Mouse (Mus musculus): Measurements from ENCODE around the gene Chrd. TPM values are rescaled to one million over a fixed set of nuclear protein-coding genes. Genes with fewer than 3 reads are reported as not detected.

Gene Chrd
- polyA plus RNA-seq, 1 experiment from 2014 or later = 1.6 TPM

DNA sequence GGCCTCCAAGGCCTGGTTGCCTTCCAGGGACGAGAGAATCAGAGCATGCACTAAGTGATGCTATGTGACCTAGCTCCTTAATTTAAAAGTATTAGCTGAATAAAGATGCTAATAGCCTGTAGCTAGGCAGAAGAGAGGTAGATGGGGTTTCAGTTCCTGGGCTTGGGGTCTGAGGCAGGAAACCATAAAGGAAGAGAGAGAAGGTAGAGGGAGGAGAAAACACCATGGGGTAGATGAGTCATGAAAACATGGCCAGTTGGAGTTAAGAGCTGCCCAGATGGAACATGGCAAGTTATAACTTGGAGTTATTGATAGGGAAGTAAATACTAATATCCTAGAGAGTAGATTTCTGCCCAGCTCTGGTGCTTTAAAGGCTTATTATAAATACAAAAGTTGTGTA lies 24.5 kb downstream of the Chrd start:
- DNase-seq (ENCODE audit: low spot score) = no peak
- H3K4me1 ChIP-seq = no peaks in the 10 kb centered on the region
- 85% methylated on average over 1 of the region's 1 CpGs for WGBS
- no peaks in the 10 kb centered on the region for H3K9me3 ChIP-seq (replicated peaks)
- H3K36me3 ChIP-seq = no peaks in the 10 kb centered on the region
- no peak overlapping the region for H3K4me3 ChIP-seq
- H3K27ac ChIP-seq = no peak overlapping the region
- H3K27me3 ChIP-seq (ENCODE audit: low read depth, poor library complexity, severe bottlenecking) = no peaks in the 10 kb centered on the region

DNA sequence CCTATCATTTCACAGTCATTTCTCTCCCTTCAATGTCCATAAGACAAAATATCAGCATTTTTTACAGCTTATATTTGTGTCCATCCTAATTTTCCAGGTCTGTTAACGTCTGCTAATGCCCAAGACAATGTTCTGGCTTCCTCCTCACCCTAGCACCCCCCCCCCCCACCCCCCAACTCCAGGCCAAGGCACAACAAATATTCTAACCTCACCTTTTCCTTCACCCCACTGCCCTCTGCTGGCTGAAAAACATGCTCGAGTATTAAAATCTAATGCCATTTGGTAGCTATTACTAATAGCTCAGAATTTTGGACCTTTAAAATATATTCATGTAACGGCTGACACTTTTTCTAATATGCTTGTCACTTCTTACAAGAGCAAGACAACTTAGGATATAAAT lies 28.8 kb downstream of the Chrd start:
- Histone ChIP-seq H3K27me3 (ENCODE audit: low read depth, poor library complexity, severe bottlenecking) (no peaks in the 10 kb centered on the region), H3K4me3 (no peak overlapping the region), H3K36me3 (no peaks in the 10 kb centered on the region), H3K9me3 (replicated peaks) (no peaks in the 10 kb centered on the region), H3K4me1 (no peaks in the 10 kb centered on the region), H3K27ac (no peak overlapping the region)
- whole genome bisulfite sequencing = 17% methylated on average over 3 of the region's 3 CpGs
- DNase-seq (ENCODE audit: low spot score) = peak; percentile 46

DNA sequence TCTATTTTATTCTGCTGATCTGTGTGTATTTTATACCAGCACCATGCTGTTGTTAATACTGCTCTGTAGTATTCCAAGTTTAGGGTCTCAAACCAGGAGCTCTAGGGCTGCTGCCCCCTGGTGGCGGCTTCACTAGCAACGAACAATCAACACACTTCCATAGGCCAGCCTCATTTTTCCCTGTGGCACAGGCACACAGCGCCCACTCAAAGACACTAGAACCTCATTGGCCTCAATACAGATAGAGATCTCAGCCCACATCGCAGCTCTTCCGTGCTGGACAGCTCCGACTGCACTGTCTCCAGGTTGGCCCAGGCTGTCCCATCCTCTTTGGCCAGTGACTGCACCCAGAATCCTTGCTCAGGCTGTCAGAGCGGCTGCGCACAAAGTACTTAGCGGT lies 32.3 kb downstream of the Chrd start:
- 49% methylated on average over 9 of the region's 9 CpGs for WGBS
- peak; percentile 75 for DNase-seq (ENCODE audit: low spot score)

DNA sequence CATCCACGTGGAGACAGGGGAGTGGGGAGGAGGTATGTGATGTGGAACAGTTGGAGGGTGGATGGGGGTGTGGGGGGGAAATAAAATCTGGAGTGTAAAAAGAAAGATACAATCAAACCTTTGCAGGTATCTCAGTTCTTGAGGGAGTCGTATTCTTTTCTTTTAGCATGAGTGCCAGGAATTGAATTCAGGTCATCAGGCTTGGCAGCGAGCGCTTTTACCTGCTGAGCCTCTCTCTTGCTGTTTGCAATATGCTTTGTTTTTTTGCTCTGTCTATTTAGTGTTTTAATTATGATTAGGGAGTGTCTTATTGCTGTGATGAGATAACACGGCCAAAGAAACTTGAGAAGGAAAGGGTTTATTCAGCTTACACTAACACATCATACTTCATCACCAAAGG lies 42.1 kb downstream of the Chrd start:
- Histone ChIP-seq H3K4me1 (no peaks in the 10 kb centered on the region), H3K4me3 (no peak overlapping the region), H3K36me3 (no peaks in the 10 kb centered on the region), H3K27me3 (ENCODE audit: low read depth, poor library complexity, severe bottlenecking) (no peaks in the 10 kb centered on the region), H3K27ac (no peak overlapping the region), H3K9me3 (replicated peaks) (no peaks in the 10 kb centered on the region)
- 76% methylated on average over 5 of the region's 5 CpGs for WGBS
- no peak for DNase-seq (ENCODE audit: low spot score)

More for the DNA sequence above, 32.3 kb downstream of the Chrd start:
- no peaks in the 10 kb centered on the region for H3K36me3 ChIP-seq
- no peak overlapping the region for H3K4me3 ChIP-seq
- no peaks in the 10 kb centered on the region for H3K27me3 ChIP-seq (ENCODE audit: low read depth, poor library complexity, severe bottlenecking)
- H3K27ac ChIP-seq = no peak overlapping the region
- no peaks in the 10 kb centered on the region for H3K4me1 ChIP-seq
- H3K9me3 ChIP-seq (replicated peaks) = no peaks in the 10 kb centered on the region

DNA sequence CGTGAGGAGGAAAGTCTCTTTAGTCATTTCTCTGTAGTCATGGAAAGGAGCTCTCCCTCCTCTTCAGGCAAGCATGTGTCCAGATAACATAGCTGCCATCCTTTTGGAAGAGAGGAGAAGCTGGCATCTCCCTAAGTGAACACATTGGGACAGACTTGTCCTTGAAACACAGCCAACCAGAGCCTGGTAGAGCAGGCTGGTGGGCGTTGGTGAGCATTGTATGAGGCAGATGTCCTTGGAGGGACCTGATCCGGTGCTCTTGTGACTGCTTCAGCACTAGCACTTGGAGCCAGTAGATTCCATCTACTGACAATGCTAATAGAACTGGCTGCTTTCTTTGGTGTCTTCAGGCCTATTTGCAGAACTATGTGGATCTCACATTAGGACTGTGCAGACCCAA lies 46.9 kb downstream of the Chrd start:
- Histone ChIP-seq H3K27ac (no peak overlapping the region), H3K36me3 (no peaks in the 10 kb centered on the region), H3K27me3 (ENCODE audit: low read depth, poor library complexity, severe bottlenecking) (no peaks in the 10 kb centered on the region), H3K4me3 (no peak overlapping the region), H3K4me1 (no peaks in the 10 kb centered on the region), H3K9me3 (replicated peaks) (no peaks in the 10 kb centered on the region)
- DNase-seq (ENCODE audit: low spot score) = no peak
- 84% methylated on average over 3 of the region's 3 CpGs for WGBS

DNA sequence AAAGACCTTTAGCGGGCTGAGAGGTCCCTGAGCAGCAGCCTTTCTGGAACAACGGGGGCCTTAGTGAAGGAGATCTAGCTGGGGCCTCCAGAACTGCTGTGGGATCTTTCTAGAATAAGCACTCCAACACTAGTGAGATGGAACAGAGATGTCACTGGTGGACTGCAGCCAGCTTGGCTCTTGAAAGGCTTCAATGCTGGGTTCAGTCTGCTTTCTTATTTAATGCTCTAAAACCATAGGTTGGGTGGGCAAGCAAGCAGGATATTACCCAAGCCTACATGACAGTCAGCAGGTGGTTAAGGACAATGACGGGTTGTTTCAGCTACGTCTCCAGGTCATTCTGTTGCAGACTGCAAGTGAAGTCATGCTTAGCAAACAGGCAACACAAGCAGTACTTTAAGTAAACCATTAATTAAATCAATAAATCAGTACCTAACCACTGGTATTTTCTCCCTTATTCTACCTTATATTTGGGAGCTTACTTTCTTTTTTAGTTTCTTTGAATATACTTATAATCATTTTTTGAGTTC lies 48.2 kb downstream of the Chrd start:
- no peaks in the 10 kb centered on the region for H3K36me3 ChIP-seq
- no peak for DNase-seq (ENCODE audit: low spot score)
- no peak overlapping the region for H3K27ac ChIP-seq
- H3K4me1 ChIP-seq = no peaks in the 10 kb centered on the region
- H3K27me3 ChIP-seq (ENCODE audit: low read depth, poor library complexity, severe bottlenecking) = no peaks in the 10 kb centered on the region
- no peaks in the 10 kb centered on the region for H3K9me3 ChIP-seq (replicated peaks)
- no peak overlapping the region for H3K4me3 ChIP-seq
- WGBS = 78% methylated on average over 4 of the region's 4 CpGs

DNA sequence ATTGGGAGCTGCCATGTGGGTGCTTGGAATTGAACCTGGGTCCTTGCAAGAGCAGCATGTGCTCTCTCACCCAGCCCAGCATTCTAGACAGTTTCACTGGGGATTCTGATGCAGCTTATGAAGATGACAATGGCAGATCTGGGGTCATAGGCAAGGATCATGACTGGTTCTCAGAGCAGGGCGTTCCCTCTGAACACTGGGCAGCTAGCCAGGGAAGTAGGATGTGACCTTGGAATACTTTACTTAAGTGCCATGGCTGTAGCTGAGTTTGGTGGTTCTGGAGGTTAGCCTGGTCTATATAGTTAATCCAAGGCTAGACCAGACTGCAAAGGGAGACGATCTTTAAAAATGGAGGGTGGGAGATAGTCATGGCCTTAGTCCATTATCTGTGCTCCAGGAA lies 51.0 kb downstream of the Chrd start:
- no peak for DNase-seq (ENCODE audit: low spot score)
- H3K4me3 ChIP-seq = no peak overlapping the region
- H3K36me3 ChIP-seq = no peaks in the 10 kb centered on the region
- H3K9me3 ChIP-seq (replicated peaks) = no peaks in the 10 kb centered on the region
- H3K4me1 ChIP-seq = no peaks in the 10 kb centered on the region
- no peak overlapping the region for H3K27ac ChIP-seq
- no peaks in the 10 kb centered on the region for H3K27me3 ChIP-seq (ENCODE audit: low read depth, poor library complexity, severe bottlenecking)
- 95% methylated on average over 2 of the region's 2 CpGs for WGBS

DNA sequence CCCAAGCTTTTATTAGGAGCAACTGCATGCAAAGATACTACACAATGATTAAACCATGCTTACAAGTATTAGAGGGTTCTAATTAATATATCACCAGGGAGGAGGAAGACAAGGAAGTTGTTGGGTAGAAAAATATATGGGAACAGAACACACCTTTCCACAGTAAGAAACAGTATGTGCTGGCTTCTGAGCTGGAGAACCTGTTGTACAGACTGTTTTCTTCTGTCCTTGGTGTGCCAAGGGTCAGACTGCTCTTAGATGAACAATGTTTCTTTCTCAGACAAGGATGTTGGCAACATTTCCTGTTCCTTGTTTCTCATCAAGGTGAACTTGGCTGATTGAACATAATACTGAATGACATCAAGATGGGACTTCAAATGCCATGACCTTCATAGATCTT lies 51.8 kb downstream of the Chrd start:
- no peaks in the 10 kb centered on the region for H3K27me3 ChIP-seq (ENCODE audit: low read depth, poor library complexity, severe bottlenecking)
- H3K27ac ChIP-seq = no peak overlapping the region
- H3K4me1 ChIP-seq = no peaks in the 10 kb centered on the region
- no peaks in the 10 kb centered on the region for H3K36me3 ChIP-seq
- H3K9me3 ChIP-seq (replicated peaks) = no peaks in the 10 kb centered on the region
- DNase-seq (ENCODE audit: low spot score) = no peak
- H3K4me3 ChIP-seq = no peak overlapping the region

DNA sequence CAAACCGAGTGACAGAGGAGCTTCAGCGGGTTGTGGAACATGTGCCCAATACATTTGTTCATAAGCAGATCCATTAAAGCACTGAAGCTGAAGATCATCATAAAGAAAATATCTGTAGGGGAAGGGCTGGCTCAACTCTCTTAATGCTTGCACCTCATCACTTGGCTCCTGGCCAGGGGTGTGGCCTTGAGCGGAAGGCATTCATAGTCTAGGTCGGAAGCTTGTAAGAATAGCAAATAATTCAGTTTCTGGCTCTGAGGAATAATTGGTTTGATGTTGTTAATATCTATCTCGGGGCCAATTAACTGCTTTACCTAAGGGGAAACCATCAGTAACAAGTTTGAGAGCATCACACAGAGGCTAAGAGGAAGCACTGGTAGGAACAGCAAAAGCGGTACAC lies 53.6 kb downstream of the Chrd start:
- Histone ChIP-seq H3K4me1 (no peaks in the 10 kb centered on the region), H3K9me3 (replicated peaks) (no peaks in the 10 kb centered on the region), H3K27me3 (ENCODE audit: low read depth, poor library complexity, severe bottlenecking) (no peaks in the 10 kb centered on the region), H3K36me3 (no peaks in the 10 kb centered on the region), H3K27ac (no peak overlapping the region), H3K4me3 (no peak overlapping the region)
- no peak for DNase-seq (ENCODE audit: low spot score)
- WGBS = 93% methylated on average over 6 of the region's 6 CpGs

DNA sequence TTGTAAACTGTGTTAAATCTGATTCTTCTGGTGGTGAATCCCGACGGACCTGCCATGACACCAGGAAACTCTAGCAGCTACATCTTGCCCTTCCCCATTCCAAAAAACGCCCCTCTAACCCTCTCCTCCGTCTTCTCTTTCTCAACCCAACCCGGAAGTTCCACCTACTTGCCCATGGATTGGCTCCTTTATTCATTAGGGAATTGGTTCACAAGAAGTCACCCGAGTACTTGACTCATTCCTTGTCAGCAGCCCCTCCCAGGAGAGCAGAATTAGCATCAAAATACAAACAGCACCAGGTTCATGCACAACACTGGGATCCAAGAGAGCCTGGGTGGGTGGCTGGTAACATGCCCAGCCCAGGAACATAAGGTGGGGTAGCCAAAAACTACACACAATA lies 58.9 kb downstream of the Chrd start:
- Histone ChIP-seq H3K36me3 (no peaks in the 10 kb centered on the region), H3K27me3 (ENCODE audit: low read depth, poor library complexity, severe bottlenecking) (no peaks in the 10 kb centered on the region), H3K4me1 (peaks cover 4% of the 10 kb centered on the region; the same call in 1 of the 2 replicates), H3K4me3 (no peak overlapping the region), H3K27ac (no peak overlapping the region), H3K9me3 (replicated peaks) (no peaks in the 10 kb centered on the region)
- DNase-seq (ENCODE audit: low spot score) = no peak
- WGBS = 68% methylated on average over 6 of the region's 6 CpGs

Other genes starting within 250 kb of the Chrd start
- 164 and 173 TPM in 2 replicates for gene Eif2b5, start 234.3 kb upstream of the Chrd start, polyA plus RNA-seq (2016; fragmentation: Nextera tagmentation; extraction: Ambion mirVana)
- gene Dvl3, start 216.1 kb upstream of the Chrd start, polyA plus RNA-seq (2016; fragmentation: Nextera tagmentation; extraction: Ambion mirVana) = 28.6 and 33.5 TPM in 2 replicates
- 536 and 586 TPM in 2 replicates for gene Ap2m1, start 197.6 kb upstream of the Chrd start, polyA plus RNA-seq (2016; fragmentation: Nextera tagmentation; extraction: Ambion mirVana)
- 49.7 and 61.9 TPM in 2 replicates for gene Abcf3, start 184.6 kb upstream of the Chrd start, polyA plus RNA-seq (2016; fragmentation: Nextera tagmentation; extraction: Ambion mirVana)
- gene Vwa5b2, start 143.7 kb upstream of the Chrd start, polyA plus RNA-seq (2016; fragmentation: Nextera tagmentation; extraction: Ambion mirVana) = 0.30 and 0.46 TPM in 2 replicates
- 48.1 and 56.1 TPM in 2 replicates for gene Eef1akmt4, start 121.5 kb upstream of the Chrd start, polyA plus RNA-seq (2016; fragmentation: Nextera tagmentation; extraction: Ambion mirVana)
- not detected in 2 replicates for gene Gm49333, start 121.5 kb upstream of the Chrd start, polyA plus RNA-seq (2016; fragmentation: Nextera tagmentation; extraction: Ambion mirVana)
- gene Alg3, start 121.4 kb upstream of the Chrd start, polyA plus RNA-seq (2016; fragmentation: Nextera tagmentation; extraction: Ambion mirVana) = 54.5 and 62.4 TPM in 2 replicates
- gene Camk2n2, start 111.8 kb upstream of the Chrd start, polyA plus RNA-seq (2016; fragmentation: Nextera tagmentation; extraction: Ambion mirVana) = 0.50 and 0.79 TPM in 2 replicates
- gene Ece2, start 103.3 kb upstream of the Chrd start, polyA plus RNA-seq (2016; fragmentation: Nextera tagmentation; extraction: Ambion mirVana) = 1.9 and 2.6 TPM in 2 replicates
- gene Psmd2, start 81.5 kb upstream of the Chrd start, polyA plus RNA-seq (2016; fragmentation: Nextera tagmentation; extraction: Ambion mirVana) = 517 and 538 TPM in 2 replicates
- 267 and 277 TPM in 2 replicates for gene Eif4g1, start 64.8 kb upstream of the Chrd start, polyA plus RNA-seq (2016; fragmentation: Nextera tagmentation; extraction: Ambion mirVana)
- gene Fam131a, start 39.9 kb upstream of the Chrd start, polyA plus RNA-seq (2016; fragmentation: Nextera tagmentation; extraction: Ambion mirVana) = 2.7 and 3.8 TPM in 2 replicates
- gene Polr2h, start 15.5 kb upstream of the Chrd start, polyA plus RNA-seq (2016; fragmentation: Nextera tagmentation; extraction: Ambion mirVana) = 148 and 173 TPM in 2 replicates
- 14.1 and 18.5 TPM in 2 replicates for gene Clcn2, start 15.4 kb upstream of the Chrd start, polyA plus RNA-seq (2016; fragmentation: Nextera tagmentation; extraction: Ambion mirVana)
- 0.21 and 0.54 TPM in 2 replicates for gene Thpo, start 1.4 kb downstream of the Chrd start, polyA plus RNA-seq (2016; fragmentation: Nextera tagmentation; extraction: Ambion mirVana)

Measured in limb, embryonic 10.5 days (tissue).